Comparison of ENCODE assay signal across 21 mouse cellular contexts in the genomic region with DNA sequence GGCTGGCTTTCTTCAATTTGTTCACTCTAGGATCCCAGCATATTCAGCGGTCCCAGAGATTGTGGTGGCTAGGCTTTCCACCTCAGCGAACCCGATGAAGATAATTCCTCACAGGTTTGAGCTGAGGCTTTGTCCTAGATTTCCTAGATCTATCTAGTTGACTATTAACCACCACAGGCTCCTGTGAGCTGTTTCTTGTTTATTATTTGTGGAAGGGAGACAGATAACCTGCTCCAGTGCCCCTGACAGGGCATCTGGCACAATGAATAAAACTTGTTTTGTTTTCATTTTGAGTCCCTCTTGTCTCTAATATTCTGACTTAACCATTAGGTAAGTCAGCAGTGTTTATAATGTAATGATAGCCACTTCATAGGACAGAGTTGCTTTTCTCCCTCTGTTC. TPM values are rescaled to one million over a fixed set of nuclear protein-coding genes. Genes with fewer than 3 reads are reported as not detected.
A peak's percentile ranks its signal among the peaks of the same experiment; 100 is the strongest.
DNase-seq lines count a peak whose midpoint lies in the region; ATAC-seq and TF ChIP-seq lines count a peak whose summit lies in the region.
"Had no signal": no experiment of that assay in that cellular context is flagged by ENCODE, and none has a peak within 500 bp of the region (broad histone marks: within the 10 kb centered on the region; RNA-seq: fewer than 3 reads in every experiment).

No protein-coding gene starts in this region.

- H3K4me3 ChIP-seq in lung, postnatal 0 days (ENCODE audit: low read depth, low read length), result no peak overlapping the region
- H3K4me3 ChIP-seq in liver, embryonic 11.5 days (ENCODE audit: low read depth, low read length), result no peak overlapping the region
- H3K4me3 ChIP-seq in stomach, embryonic 16.5 days (replicated peaks; ENCODE audit: low read length), result no peak overlapping the region
- H3K4me3 ChIP-seq: embryonic facial prominence, embryonic 10.5 days; erythroblast, embryonic 14.5 days; gastrocnemius, adult 2 months; heart, adult 2 months; midbrain, embryonic 13.5 days had no signal

- no peak for ATAC-seq in cerebellum, adult (ENCODE audit: insufficient number of reproducible peaks, low FRiP score, low TSS enrichment)
- no peak for ATAC-seq in lung, postnatal 0 days
- ATAC-seq in liver, embryonic 11.5 days (replicated peaks; ENCODE audit: low FRiP score), result no peak
- ATAC-seq in stomach, embryonic 16.5 days (ENCODE audit: insufficient read depth, low FRiP score), result no peak
- no peak for ATAC-seq in megakaryocyte-erythroid progenitor cell, adult 5-6 weeks (replicated peaks; ENCODE audit: low FRiP score, low TSS enrichment, poor library complexity, severe bottlenecking)
- ATAC-seq: activated CD4-positive, CD25-positive, alpha-beta regulatory T cell, adult 4 months; forebrain, embryonic 16.5 days; hindbrain, postnatal 0 days; midbrain, embryonic 13.5 days had no signal

- no peak for TF ChIP-seq CTCF in lung, postnatal 0 days (IDR thresholded peaks at IDR 0.05)

- no peak overlapping the region for H3K9ac ChIP-seq in lung, postnatal 0 days (replicated peaks; ENCODE audit: low read depth)
- H3K9ac ChIP-seq in liver, embryonic 11.5 days (ENCODE audit: low read depth, low read length), result no peak overlapping the region
- no peak overlapping the region for H3K9ac ChIP-seq in stomach, embryonic 16.5 days (ENCODE audit: low read length)
- H3K9ac ChIP-seq: midbrain, embryonic 13.5 days had no signal

- TF ChIP-seq EP300 in lung, postnatal 0 days (IDR thresholded peaks at IDR 0.05), result no peak

- no peaks in the 10 kb centered on the region for H3K9me3 ChIP-seq in lung, postnatal 0 days (ENCODE audit: low read length)
- H3K9me3 ChIP-seq in liver, embryonic 11.5 days (ENCODE audit: control insufficient read depth, low read length), result no peaks in the 10 kb centered on the region
- H3K9me3 ChIP-seq in stomach, embryonic 16.5 days (replicated peaks; ENCODE audit: control insufficient read depth, low read length), result no peaks in the 10 kb centered on the region
- H3K9me3 ChIP-seq: embryonic facial prominence, embryonic 10.5 days; midbrain, embryonic 13.5 days had no signal

- peaks cover 45% of the 10 kb centered on the region; the same call in 1 of the 2 replicates for H3K4me1 ChIP-seq in lung, postnatal 0 days (ENCODE audit: insufficient read depth, low read depth, low read length)
- H3K4me1 ChIP-seq in liver, embryonic 11.5 days (replicated peaks; ENCODE audit: control insufficient read depth, insufficient read depth, low read length), result peaks cover 10% of the 10 kb centered on the region; the same call in 1 of the 2 replicates
- H3K4me1 ChIP-seq in stomach, embryonic 16.5 days (ENCODE audit: control insufficient read depth, insufficient read depth, low read length), result peaks cover 65% of the 10 kb centered on the region

- 54% methylated on average over 3 of the region's 3 CpGs for WGBS in lung, postnatal 0 days
- 43% methylated on average over 3 of the region's 3 CpGs for WGBS in liver, embryonic 11.5 days
- 25% methylated on average over 3 of the region's 3 CpGs for WGBS in stomach, embryonic 16.5 days

- H3K4me2 ChIP-seq in lung, postnatal 0 days (replicated peaks; ENCODE audit: low read depth, low read length), result no peak overlapping the region
- H3K4me2 ChIP-seq in liver, embryonic 11.5 days, result peak overlapping the region; percentile 5; the same call in 1 of the 2 replicates
- H3K4me2 ChIP-seq in stomach, embryonic 16.5 days (ENCODE audit: low read depth, low read length), result no peak overlapping the region
- H3K4me2 ChIP-seq: midbrain, embryonic 13.5 days had no signal

- peak overlapping the region; percentile 62 for H3K27ac ChIP-seq in lung, postnatal 0 days (ENCODE audit: low read length)
- H3K27ac ChIP-seq in liver, embryonic 11.5 days (ENCODE audit: low read depth, low read length), result 0 out of 2 replicates have a peak overlapping the region, but pooled peaks have one; percentile 8
- peak overlapping the region; percentile 44; the same call in 1 of the 2 replicates for H3K27ac ChIP-seq in stomach, embryonic 16.5 days (ENCODE audit: low read length)
- H3K27ac ChIP-seq: embryonic facial prominence, embryonic 10.5 days; heart, adult 2 months; hindbrain, postnatal 0 days; midbrain, embryonic 13.5 days had no signal

- H3K36me3 ChIP-seq in lung, postnatal 0 days (ENCODE audit: insufficient read depth, low read length), result no peaks in the 10 kb centered on the region
- H3K36me3 ChIP-seq in liver, embryonic 11.5 days (ENCODE audit: control insufficient read depth, insufficient read depth, low read length), result no peaks in the 10 kb centered on the region
- no peaks in the 10 kb centered on the region for H3K36me3 ChIP-seq in stomach, embryonic 16.5 days (ENCODE audit: control insufficient read depth, insufficient read depth, low read length)
- H3K36me3 ChIP-seq: midbrain, embryonic 13.5 days had no signal

- DNase-seq in cerebellum, adult 9-11 months, result peak; percentile 5
- DNase-seq in lung, postnatal 0 days (ENCODE audit: low spot score), result no peak
- no peak for DNase-seq in lung, postnatal 4 days
- no peak for DNase-seq in liver, embryonic 11.5 days (ENCODE audit: low spot score)
- no peak for DNase-seq in adrenal gland, postnatal 25 days
- DNase-seq: cerebellum, adult 11 months; cerebellum, postnatal 36 days; gastrocnemius, adult 2 months; heart, adult 2 months; heart, postnatal 36 days; layer of hippocampus, adult 9-11 months; right cerebral cortex, postnatal 25 days had no signal

- no peaks in the 10 kb centered on the region for H3K27me3 ChIP-seq in lung, postnatal 0 days (replicated peaks; ENCODE audit: insufficient read depth, low read length)
- peaks cover under 1% of the 10 kb centered on the region; the same call in 1 of the 2 replicates for H3K27me3 ChIP-seq in liver, embryonic 11.5 days (replicated peaks; ENCODE audit: control insufficient read depth, insufficient read depth, low read length)
- no peaks in the 10 kb centered on the region for H3K27me3 ChIP-seq in stomach, embryonic 16.5 days (ENCODE audit: control insufficient read depth, insufficient read depth, low read length)
- H3K27me3 ChIP-seq: midbrain, embryonic 13.5 days had no signal

RNA-seq across cellular contexts. Expression of gene Lpp, which starts 5.6 kb away (rescaled TPM):
- 36.8 and 42.7 TPM in 2 replicates for polyA plus RNA-seq in lung, postnatal 0 days (2015; fragmentation: Nextera tagmentation; extraction: Ambion mirVana)
- polyA plus RNA-seq in liver, embryonic 11.5 days (2014; fragmentation: Nextera tagmentation; extraction: Ambion mirVana), result 19.5 and 21.2 TPM in 2 replicates
- 79.4 and 89.8 TPM in 2 replicates for polyA plus RNA-seq in stomach, embryonic 16.5 days (2015; fragmentation: Nextera tagmentation; extraction: Ambion mirVana)
- total RNA-seq in adrenal gland, postnatal 25 days (2021), result 81.9 and 103 TPM in 2 replicates
- total RNA-seq in megakaryocyte-erythroid progenitor cell, adult 5-6 weeks (2014; fragmentation: Nextera tagmentation), result 3.3 and 4.5 TPM in 2 replicates
- total RNA-seq in megakaryocyte-erythroid progenitor cell, adult 5-6 weeks (2017), result 0.47 and 2.4 TPM in 2 replicates
- polyA plus RNA-seq: erythroblast, embryonic 14.5 days had no signal

Comparison
In these comparisons a context has a peak if more than half of its experiments do, and no peak if none do; other contexts are left out.
1. H3K27ac ChIP-seq: peak in every context shown above with its lines; median percentile 62 in lung, postnatal 0 days; 44 in stomach, embryonic 16.5 days; 8 in liver, embryonic 11.5 days.